Mouse (Mus musculus) lung, adult 2 months (tissue): ENCODE data around the gene Elavl2. TPM values are rescaled to one million over a fixed set of nuclear protein-coding genes. Genes with fewer than 3 reads are reported as not detected.
"Not testable (repeated sequence)": the region's sequence is repeated elsewhere in the genome, so short reads cannot be mapped to it uniquely, and the experiment has no call there.

Experiments used
- DNase-seq: peaks from one replicate; pipeline ENCODE4 v3.0.0; 2022
- H3K4me1 ChIP-seq: fragments of 200-500 bp; 2 replicates; pipeline ENCODE4 v1.6.1; 2011; ENCODE audit warnings: low read length; ENCODE audit not compliant: control insufficient read depth, insufficient read depth
- H3K4me3 ChIP-seq: fragments of 200-500 bp; replicated peaks from 2 replicates; pipeline ENCODE3; 2011; ENCODE audit warnings: low read depth, mild to moderate bottlenecking, control low read depth, low read length; ENCODE audit errors: extremely low read depth
- CTCF ChIP-seq: fragments of 200-500 bp; IDR thresholded peaks from 2 replicates; pipeline ENCODE4 v1.5.1; 2011; ENCODE audit warnings: mild to moderate bottlenecking, low read length, control low read depth; ENCODE audit not compliant: insufficient read depth
- POLR2A ChIP-seq: fragments of 200-500 bp; IDR thresholded peaks from 2 replicates; pipeline ENCODE4 v1.6.1; 2011; ENCODE audit warnings: low read depth, mild to moderate bottlenecking, control low read depth, low read length, borderline replicate concordance; ENCODE audit errors: extremely low read depth
- WGBS: fragments of 180-500 bp; shearing (Covaris S2); methylation state at CpG from one replicate; pipeline ENCODE4 v1.1.7; 2018; 5-methylcytosine and 5-hydroxymethylcytosine counted together
- polyA plus RNA-seq: library from polyadenylated mRNA; depleted of rRNA; stranded (reverse); fragments of >200 nt; gene quantifications from 2 replicates; pipeline ENCODE4 v1.2.3, GENCODE M21; 2012

Gene Elavl2
- polyA plus RNA-seq, 1 experiment, result 0.09 TPM

DNA sequence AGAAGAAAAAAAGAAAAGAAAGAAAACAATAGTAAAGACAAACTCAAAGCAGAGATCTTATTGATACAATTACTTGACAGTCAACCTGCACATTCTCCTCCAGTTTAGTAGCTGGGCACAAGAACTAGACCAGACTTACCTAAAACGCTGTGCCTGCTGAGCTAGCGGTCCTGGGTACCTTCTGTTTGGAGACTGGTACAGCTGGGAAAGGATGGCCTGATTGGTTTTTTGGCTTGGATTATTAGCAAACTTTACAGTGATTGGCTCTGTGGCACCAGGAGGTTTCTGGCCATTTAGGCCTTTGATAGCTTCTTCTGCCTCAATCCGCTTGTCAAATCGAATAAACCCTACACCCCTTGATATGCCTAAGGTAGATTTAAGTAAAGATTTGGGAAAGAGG lies 140.0 kb downstream of the Elavl2 start:
- TF ChIP-seq CTCF, result no peak
- TF ChIP-seq POLR2A, result no peak

DNA sequence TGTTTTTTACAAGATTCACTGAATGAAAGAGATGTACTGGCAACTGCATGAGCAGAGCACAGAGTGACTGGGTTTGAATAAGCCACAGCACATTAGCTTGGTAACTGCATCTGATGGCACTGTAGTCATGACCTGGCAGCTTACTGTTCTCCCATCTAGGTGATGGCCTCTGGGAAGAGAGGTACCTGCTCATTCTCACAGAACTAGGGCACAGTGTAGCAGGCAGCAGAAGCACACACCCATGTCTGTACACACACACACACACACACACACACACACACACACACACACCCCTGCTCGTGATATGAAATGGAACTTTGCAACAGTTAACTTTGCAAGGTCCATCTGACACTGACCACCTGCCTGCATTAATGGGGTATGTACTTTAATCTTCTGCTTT lies 151.9 kb downstream of the Elavl2 start:
- Histone ChIP-seq H3K4me1 (no peaks in the 10 kb centered on the region), H3K4me3 (no peak overlapping the region)
- 71% methylated on average over 1 of the region's 1 CpGs for WGBS
- no peak for TF ChIP-seq CTCF
- no peak for TF ChIP-seq POLR2A
- no peak for DNase-seq

More for the DNA sequence above, 140.0 kb downstream of the Elavl2 start:
- 89% methylated on average over 4 of the region's 4 CpGs for WGBS
- no peak overlapping the region for H3K4me3 ChIP-seq
- no peak for DNase-seq
- H3K4me1 ChIP-seq, result no peaks in the 10 kb centered on the region

DNA sequence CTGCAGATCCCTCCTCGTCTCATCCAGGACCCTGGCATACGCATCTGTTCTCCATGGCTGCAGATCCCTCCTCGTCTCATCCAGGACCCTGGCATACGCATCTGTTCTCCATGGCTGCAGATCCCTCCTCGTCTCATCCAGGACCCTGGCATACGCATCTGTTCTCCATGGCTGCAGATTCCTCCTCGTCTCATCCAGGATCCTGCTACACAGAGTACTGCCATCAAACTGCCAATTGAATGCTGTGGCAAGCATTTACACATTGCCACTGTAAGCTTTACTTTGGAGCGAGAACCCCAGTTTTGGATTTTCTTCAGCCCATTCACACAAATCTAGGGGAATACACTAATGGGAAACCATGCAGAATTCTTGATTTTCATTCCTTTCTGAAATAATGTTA lies 155.4 kb downstream of the Elavl2 start:
- not testable (repeated sequence) for H3K4me3 ChIP-seq, DNase-seq, H3K4me1 ChIP-seq
- 83% methylated on average over 6 of the region's 8 CpGs for WGBS

DNA sequence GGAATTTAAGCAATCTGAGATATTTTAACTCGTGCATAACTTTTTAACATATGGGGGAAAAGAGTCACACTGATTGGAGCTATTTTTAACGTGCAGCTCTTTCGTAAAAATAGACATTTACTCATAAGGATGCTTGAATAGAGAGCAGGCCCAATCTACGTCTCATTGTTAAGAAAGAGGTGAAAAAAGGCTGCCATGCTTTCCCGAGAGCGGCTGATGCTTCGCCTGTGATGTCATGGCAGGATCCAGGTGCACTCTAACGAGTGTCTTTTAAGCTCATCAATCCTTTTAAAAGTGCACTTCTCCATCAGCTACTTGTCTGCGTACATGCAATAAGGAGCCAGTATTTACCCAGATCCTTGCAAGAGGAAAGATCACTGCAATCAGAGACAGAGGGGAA lies 156.0 kb downstream of the Elavl2 start:
- no peaks in the 10 kb centered on the region for H3K4me1 ChIP-seq
- 66% methylated on average over 9 of the region's 9 CpGs for WGBS
- no peak for TF ChIP-seq CTCF
- TF ChIP-seq POLR2A, result no peak
- DNase-seq, result no peak
- no peak overlapping the region for H3K4me3 ChIP-seq

DNA sequence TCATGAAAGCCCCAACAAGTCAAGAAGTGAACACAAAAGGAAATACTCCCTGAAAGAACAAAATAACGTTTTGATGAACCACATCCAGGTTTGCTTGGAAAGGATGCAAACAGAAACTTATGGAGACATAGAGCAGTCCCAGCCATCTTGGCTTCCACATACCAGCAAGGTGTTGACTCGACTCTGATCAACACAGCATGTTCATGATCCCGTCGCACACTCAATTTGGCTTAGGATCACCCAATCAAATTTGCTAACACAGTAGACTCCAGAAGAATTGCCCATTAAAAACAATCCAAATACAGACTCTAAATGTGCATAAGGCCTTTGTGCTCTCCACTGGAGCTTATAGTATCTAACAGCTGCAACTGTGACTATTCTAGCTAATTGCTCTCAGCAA lies 156.7 kb downstream of the Elavl2 start:
- no peak for TF ChIP-seq POLR2A
- no peak for TF ChIP-seq CTCF
- WGBS, result 83% methylated on average over 4 of the region's 4 CpGs
- no peak for DNase-seq
- no peaks in the 10 kb centered on the region for H3K4me1 ChIP-seq
- H3K4me3 ChIP-seq, result no peak overlapping the region

DNA sequence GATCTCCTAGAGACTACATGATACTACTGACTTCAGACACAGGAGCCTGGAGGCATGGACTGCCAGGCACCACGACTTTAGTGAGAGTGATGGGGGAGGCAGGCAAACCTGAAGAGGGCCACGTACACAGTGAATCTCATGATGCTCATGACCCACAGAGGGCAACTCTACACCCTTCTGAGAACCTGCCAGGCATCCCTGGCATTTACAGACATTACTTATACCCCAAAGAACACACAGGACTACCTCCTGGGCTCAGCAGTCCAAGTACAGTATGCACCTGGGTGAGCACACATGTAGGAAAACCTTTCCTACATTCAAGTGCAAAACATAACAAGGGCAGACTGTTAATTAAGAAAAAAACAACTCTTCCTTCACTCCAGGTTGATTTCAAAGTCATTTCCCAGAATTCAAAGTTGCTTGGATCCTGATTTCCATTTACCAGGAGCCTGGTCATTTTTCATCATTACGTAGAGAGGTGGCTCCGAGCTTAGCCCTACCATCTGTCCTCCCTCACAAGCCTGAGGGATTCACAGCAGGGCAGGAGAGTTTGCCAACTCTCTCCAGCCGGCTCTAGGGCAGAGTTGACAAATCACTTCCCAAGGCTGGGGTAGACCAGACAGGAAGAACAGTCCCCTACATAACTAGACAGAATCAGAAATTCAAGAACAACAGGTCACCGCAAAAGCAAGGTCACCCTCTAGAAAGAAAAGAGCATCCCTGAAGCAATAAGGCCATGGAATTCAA lies 161.7 kb downstream of the Elavl2 start:
- Histone ChIP-seq H3K4me1 (no peaks in the 10 kb centered on the region), H3K4me3 (no peak overlapping the region)
- DNase-seq, result no peak
- TF ChIP-seq POLR2A (no peak), CTCF (no peak)
- WGBS, result 67% methylated on average over 6 of the region's 6 CpGs

DNA sequence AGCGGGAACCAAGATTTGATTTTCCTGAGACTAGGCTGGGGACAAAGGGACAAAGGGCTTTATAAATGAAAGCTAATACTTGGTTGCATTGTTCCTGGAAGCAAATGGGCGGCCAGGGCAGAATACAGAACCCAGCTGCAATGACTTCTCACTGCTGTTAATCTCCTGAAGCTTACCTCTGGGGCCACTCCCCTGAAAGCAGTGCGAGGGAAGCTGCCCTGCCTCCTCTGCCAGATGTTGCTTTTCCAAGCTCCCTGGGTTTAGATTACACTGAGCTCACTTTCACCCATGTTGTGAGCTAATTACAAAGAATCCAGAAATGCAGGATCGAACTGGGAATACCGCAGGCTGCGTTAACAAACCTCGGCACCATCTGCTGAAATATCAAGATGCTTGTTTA lies 163.6 kb downstream of the Elavl2 start:
- WGBS, result 63% methylated on average over 7 of the region's 7 CpGs
- H3K4me3 ChIP-seq, result no peak overlapping the region
- DNase-seq, result no peak
- no peak for TF ChIP-seq POLR2A
- TF ChIP-seq CTCF, result no peak
- no peaks in the 10 kb centered on the region for H3K4me1 ChIP-seq

DNA sequence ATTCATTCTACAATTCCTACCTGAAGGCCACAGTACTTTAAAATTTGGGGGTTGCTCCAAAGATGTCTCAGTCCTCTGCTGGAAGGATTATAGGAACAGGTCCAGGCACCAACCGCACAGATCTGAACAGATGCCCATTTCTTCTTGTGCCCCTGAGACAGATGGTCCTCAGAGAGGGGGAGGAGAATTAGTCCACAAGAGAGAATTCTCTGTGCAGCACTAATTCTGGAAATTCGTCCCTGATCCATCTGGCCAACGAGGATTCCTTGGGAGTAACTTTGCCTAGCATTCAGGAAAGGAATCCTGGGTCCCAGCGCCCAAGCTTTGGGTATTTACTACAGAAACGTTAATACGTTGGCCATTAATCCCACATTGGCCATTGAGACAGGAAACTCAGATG lies 165.6 kb downstream of the Elavl2 start:
- TF ChIP-seq POLR2A, result no peak
- no peak for TF ChIP-seq CTCF
- 80% methylated on average over 6 of the region's 6 CpGs for WGBS
- H3K4me3 ChIP-seq, result no peak overlapping the region
- no peaks in the 10 kb centered on the region for H3K4me1 ChIP-seq
- DNase-seq, result no peak

DNA sequence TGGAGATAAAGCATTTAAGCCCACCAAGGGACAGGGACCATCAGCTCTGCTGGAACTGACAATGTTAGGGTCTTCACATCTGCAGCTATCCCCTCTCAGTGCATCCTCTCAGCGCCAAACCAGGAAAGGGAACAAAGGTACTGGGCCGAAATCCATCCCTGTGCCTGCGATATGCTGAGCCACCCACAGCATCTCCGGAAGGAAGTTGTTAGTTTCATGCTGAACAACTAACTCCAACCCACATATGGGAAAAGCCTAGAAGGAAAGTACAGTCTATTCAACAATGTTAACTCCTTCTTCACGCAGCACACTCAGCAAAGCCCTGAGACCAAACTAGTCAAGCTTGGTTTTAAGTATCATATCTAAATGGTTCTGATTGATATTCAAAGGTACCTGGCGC lies 167.0 kb downstream of the Elavl2 start:
- Histone ChIP-seq H3K4me1 (no peaks in the 10 kb centered on the region), H3K4me3 (no peak overlapping the region)
- no peak for TF ChIP-seq CTCF
- TF ChIP-seq POLR2A, result no peak
- 86% methylated on average over 6 of the region's 6 CpGs for WGBS
- DNase-seq, result no peak

DNA sequence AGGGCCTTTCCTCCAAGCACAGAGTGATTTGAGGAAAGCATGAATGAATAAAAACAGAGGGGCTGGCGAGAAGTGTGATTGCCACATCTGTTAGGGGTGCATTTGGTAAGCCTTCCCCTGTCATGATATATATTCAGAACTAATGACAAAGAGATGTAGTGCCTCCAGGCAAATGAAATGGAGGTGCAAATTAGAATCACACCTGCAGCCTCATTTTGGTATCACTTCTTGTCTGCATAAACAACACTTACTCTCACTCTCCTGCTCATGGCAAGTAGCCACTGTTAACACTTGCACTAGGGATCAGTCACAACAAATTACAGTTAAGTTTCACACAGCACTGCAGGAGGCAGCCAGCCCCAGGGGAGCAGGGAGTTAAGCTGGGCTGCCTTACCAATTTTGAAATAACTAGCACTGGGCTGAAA lies 170.1 kb downstream of the Elavl2 start:
- Histone ChIP-seq H3K4me1 (no peaks in the 10 kb centered on the region), H3K4me3 (no peak overlapping the region)
- TF ChIP-seq CTCF, result no peak
- TF ChIP-seq POLR2A, result no peak
- WGBS, result 76% methylated on average over 1 of the region's 1 CpGs
- DNase-seq, result no peak
